ENCODE assay signal across 14 mouse cellular contexts in genomic region chr4:57839343-57839742, GRCm38 (mm10).
DNase-seq lines count a peak whose midpoint lies in the region; ATAC-seq and TF ChIP-seq lines count a peak whose summit lies in the region.
"Had no signal": no experiment of that assay in that cellular context is flagged by ENCODE, and none has a peak within 500 bp of the region (broad histone marks: within the 10 kb centered on the region; RNA-seq: fewer than 3 reads in every experiment).

No protein-coding gene starts in this region.

- no peaks in the 10 kb centered on the region for H3K27me3 ChIP-seq in lung, embryonic 14.5 days (ENCODE audit: insufficient read depth, low read length)
- no peaks in the 10 kb centered on the region for H3K27me3 ChIP-seq in myocyte (ENCODE audit: control insufficient read depth, insufficient read depth, insufficient read length)
- H3K27me3 ChIP-seq: limb, embryonic 15.5 days had no signal

- H3ac ChIP-seq in myocyte (ENCODE audit: control insufficient read depth, insufficient read length) = no peak overlapping the region

- H3K36me3 ChIP-seq in lung, embryonic 14.5 days (ENCODE audit: insufficient read depth) = no peaks in the 10 kb centered on the region
- no peaks in the 10 kb centered on the region for H3K36me3 ChIP-seq in myocyte (ENCODE audit: control insufficient read depth, insufficient read depth)
- H3K36me3 ChIP-seq: G1E; limb, embryonic 15.5 days had no signal

- TF ChIP-seq CTCF in lung, embryonic 14.5 days (IDR thresholded peaks at IDR 0.05; ENCODE audit: low read depth) = no peak
- TF ChIP-seq CTCF in lung, adult 2 months (IDR thresholded peaks at IDR 0.05; ENCODE audit: insufficient read depth, low read length) = no peak

- WGBS in lung, embryonic 14.5 days = 43% methylated on average over 4 of the region's 4 CpGs
- 38% methylated on average over 4 of the region's 4 CpGs for WGBS in lung, adult 2 months

- H3K4me2 ChIP-seq in lung, embryonic 14.5 days = no peak overlapping the region
- H3K4me2 ChIP-seq in myocyte (ENCODE audit: low read depth) = peak overlapping the region; percentile 57
- H3K4me2 ChIP-seq: limb, embryonic 15.5 days had no signal

- intact Hi-C loops in left cerebral cortex, postnatal 14 days (cut with DNase I) = no loop called here

- ATAC-seq in lung, embryonic 14.5 days (ENCODE audit: insufficient read depth) = no peak

- peak; percentile 64 for DNase-seq in adrenal gland, adult 8-10 months
- no peak for DNase-seq in adrenal gland, postnatal 10 days
- peak; percentile 63 for DNase-seq in lung, embryonic 14.5 days
- no peak for DNase-seq in lung, adult 2 months
- DNase-seq in fat pad, adult 2 months (ENCODE audit: extremely low read depth, low read depth, low spot score) = peak; percentile 10
- DNase-seq in left cerebral cortex, postnatal 14 days (ENCODE audit: low spot score in 2 of 2) = no peak
- no peak for DNase-seq in thymus, adult 18-20 months
- DNase-seq: B cell, adult 2 months; cerebellum, adult 18-20 months; kidney, postnatal 4 days; thymus, postnatal 14 days had no signal

- no peak overlapping the region for H3K4me3 ChIP-seq in lung, embryonic 14.5 days (ENCODE audit: low read depth, low read length)
- H3K4me3 ChIP-seq in lung, adult 2 months (replicated peaks; ENCODE audit: extremely low read depth, low read depth, low read length) = no peak overlapping the region
- no peak overlapping the region for H3K4me3 ChIP-seq in myocyte
- H3K4me3 ChIP-seq: limb, embryonic 15.5 days had no signal

- peaks cover 23% of the 10 kb centered on the region for H3K79me2 ChIP-seq in myocyte (ENCODE audit: control insufficient read depth, insufficient read depth)

- H3K9me3 ChIP-seq in lung, embryonic 14.5 days (ENCODE audit: low read depth, low read length) = no peaks in the 10 kb centered on the region
- H3K9me3 ChIP-seq: limb, embryonic 15.5 days had no signal

- no peak for TF ChIP-seq POLR2A in lung, adult 2 months (IDR thresholded peaks at IDR 0.05; ENCODE audit: borderline replicate concordance, extremely low read depth, low read depth, low read length)
- no peak for TF ChIP-seq POLR2A in myocyte (IDR thresholded peaks at IDR 0.05; ENCODE audit: insufficient read length, low read depth)

- H3K9ac ChIP-seq in lung, embryonic 14.5 days = no peak overlapping the region
- H3K9ac ChIP-seq: limb, embryonic 15.5 days had no signal

- no peak overlapping the region for H3K27ac ChIP-seq in lung, embryonic 14.5 days (ENCODE audit: low read depth)
- H3K27ac ChIP-seq: limb, embryonic 15.5 days had no signal

- peaks cover 3% of the 10 kb centered on the region; the same call in 1 of the 2 replicates for H3K4me1 ChIP-seq in lung, embryonic 14.5 days (ENCODE audit: insufficient read depth)
- peaks cover 18% of the 10 kb centered on the region for H3K4me1 ChIP-seq in lung, adult 2 months (ENCODE audit: control insufficient read depth, insufficient read depth, low read length)

TF ChIP-seq in myocyte, 11 proteins besides CTCF, POLR2A, EP300 and RAD21:
- peak; percentile 89 for TF ChIP-seq CEBPB (IDR thresholded peaks at IDR 0.05; ENCODE audit: insufficient read depth, poor library complexity, severe bottlenecking)
- TF ChIP-seq MYOD1 (IDR thresholded peaks at IDR 0.05; ENCODE audit: control insufficient read depth in 1 of 3, insufficient read length in 2 of 3, low read depth in 2 of 3) = peak in 1 of 3 experiments; percentile 24
- TF ChIP-seq USF1 (IDR thresholded peaks at IDR 0.05; ENCODE audit: low read depth) = no peak

Comparison
In these comparisons a context has a peak if more than half of its experiments do, and no peak if none do; other contexts are left out.
1. DNase-seq: peak in adrenal gland, adult 8-10 months (single experiment), lung, embryonic 14.5 days (single experiment) and fat pad, adult 2 months (single experiment); none in adrenal gland, postnatal 10 days (single experiment), lung, adult 2 months (single experiment), left cerebral cortex, postnatal 14 days (0 of 2) and thymus, adult 18-20 months (0 of 2).